Mouse (Mus musculus) liver, embryonic 14.5 days (tissue): ENCODE data around the gene Mink1. TPM values are rescaled to one million over a fixed set of nuclear protein-coding genes. Genes with fewer than 3 reads are reported as not detected.

ENCODE experiments used
- ATAC-seq: fragments of 200-750 bp; cut with Nextera tagmentation; 2 replicates; pipeline ENCODE4 v1.8.0; 2017; ENCODE audit warnings: moderate number of reproducible peaks, mild to moderate bottlenecking, moderate library complexity; ENCODE audit not compliant: insufficient read depth
- DNase-seq, 3 experiments: peaks; one replicate each; pipeline ENCODE4 v3.0.0-alpha.2; 2012 to 2013; ENCODE audit warnings: low read depth in 3 of 3, low spot score in 3 of 3
- H3K27ac ChIP-seq: fragments of 300-500 bp; sonication (generic); 2 replicates; pipeline ENCODE4 v1.5.1; 2014; ENCODE audit warnings: moderate library complexity, mild to moderate bottlenecking, control low read depth, inconsistent platforms
- H3K27me3 ChIP-seq: fragments of 300-500 bp; sonication (generic); 2 replicates; pipeline ENCODE4 v1.6.1; 2014; ENCODE audit warnings: mild to moderate bottlenecking, low read length, moderate library complexity; ENCODE audit not compliant: control insufficient read depth, insufficient read depth
- H3K36me3 ChIP-seq: fragments of 300-500 bp; sonication (generic); replicated peaks from 2 replicates; pipeline ENCODE4 v1.6.1; 2014; ENCODE audit warnings: low read depth; ENCODE audit not compliant: control insufficient read depth, insufficient read depth
- H3K4me1 ChIP-seq, 2 experiments: fragments of 200-500 bp in 1 of 2; fragments of 300-500 bp in 1 of 2; sonication (generic) in 1 of 2; replicated peaks; 2 replicates each; pipeline ENCODE4 v1.6.1; 2012 to 2014; ENCODE audit warnings: antibody characterized with exemption in 1 of 2, inconsistent platforms in 1 of 2, low read length in 1 of 2; ENCODE audit not compliant: control insufficient read depth in 2 of 2, insufficient read depth in 2 of 2
- H3K4me2 ChIP-seq: fragments of 300-500 bp; sonication (generic); 2 replicates; pipeline ENCODE4 v1.6.1; 2014; ENCODE audit warnings: low read depth, mild to moderate bottlenecking, control low read depth, moderate library complexity
- H3K4me3 ChIP-seq, 2 experiments: fragments of 200-500 bp in 1 of 2; fragments of 300-500 bp in 1 of 2; sonication (generic) in 1 of 2; 2 replicates each; pipeline ENCODE4 v1.5.1; 2012 to 2014; ENCODE audit warnings: low read depth in 2 of 2, low read length in 2 of 2, mild to moderate bottlenecking in 2 of 2, control low read depth in 1 of 2, inconsistent platforms in 1 of 2, moderate library complexity in 1 of 2; ENCODE audit not compliant: insufficient read depth in 1 of 2
- H3K9ac ChIP-seq: fragments of 300-500 bp; sonication (generic); replicated peaks from 2 replicates; pipeline ENCODE4 v1.6.1; 2014; ENCODE audit warnings: mild to moderate bottlenecking, control low read depth, moderate library complexity
- H3K9me3 ChIP-seq: fragments of 300-500 bp; sonication (generic); 2 replicates; pipeline ENCODE4 v1.6.1; 2016; ENCODE audit warnings: low read length, mixed read lengths; ENCODE audit not compliant: control insufficient read depth
- CTCF ChIP-seq: IDR thresholded peaks from 2 replicates; pipeline ENCODE4 v1.5.1; 2016; ENCODE audit warnings: antibody characterized with exemption, low read depth, control low read depth
- EP300 ChIP-seq: IDR thresholded peaks from 2 replicates; pipeline ENCODE4 v1.6.1; 2016; ENCODE audit warnings: antibody characterized with exemption, low read depth
- WGBS: fragments of 180-500 bp; shearing (Covaris S2); extraction: QIAGEN DNeasy Blood & Tissue Kit; methylation state at CpG from one replicate; pipeline ENCODE4 v1.1.7; 2014; ENCODE audit not compliant: insufficient replicate concordance; 5-methylcytosine and 5-hydroxymethylcytosine counted together
- polyA plus RNA-seq, 2 experiments: library from polyadenylated mRNA; depleted of rRNA in 1 of 2; stranded (reverse) in 1 of 2; unstranded in 1 of 2; fragments of >200 nt; fragmentation: Nextera tagmentation in 1 of 2; extraction: Ambion mirVana in 1 of 2; gene quantifications; 2 replicates each; pipeline versions ENCODE4 v1.2.1 to v1.2.3; 2012 to 2014

The Mink1 gene
- polyA plus RNA-seq, 2 experiments: 3.7 to 14.1 TPM

- ATAC-seq: no peak
- H3K9ac ChIP-seq: peak overlapping the region; percentile 99
- no peak for TF ChIP-seq EP300
- no peak for TF ChIP-seq CTCF
Observed at GRCm38 (mm10) chr11:70649185-70649734, 86.6 kb downstream of the Mink1 start.

DNA sequence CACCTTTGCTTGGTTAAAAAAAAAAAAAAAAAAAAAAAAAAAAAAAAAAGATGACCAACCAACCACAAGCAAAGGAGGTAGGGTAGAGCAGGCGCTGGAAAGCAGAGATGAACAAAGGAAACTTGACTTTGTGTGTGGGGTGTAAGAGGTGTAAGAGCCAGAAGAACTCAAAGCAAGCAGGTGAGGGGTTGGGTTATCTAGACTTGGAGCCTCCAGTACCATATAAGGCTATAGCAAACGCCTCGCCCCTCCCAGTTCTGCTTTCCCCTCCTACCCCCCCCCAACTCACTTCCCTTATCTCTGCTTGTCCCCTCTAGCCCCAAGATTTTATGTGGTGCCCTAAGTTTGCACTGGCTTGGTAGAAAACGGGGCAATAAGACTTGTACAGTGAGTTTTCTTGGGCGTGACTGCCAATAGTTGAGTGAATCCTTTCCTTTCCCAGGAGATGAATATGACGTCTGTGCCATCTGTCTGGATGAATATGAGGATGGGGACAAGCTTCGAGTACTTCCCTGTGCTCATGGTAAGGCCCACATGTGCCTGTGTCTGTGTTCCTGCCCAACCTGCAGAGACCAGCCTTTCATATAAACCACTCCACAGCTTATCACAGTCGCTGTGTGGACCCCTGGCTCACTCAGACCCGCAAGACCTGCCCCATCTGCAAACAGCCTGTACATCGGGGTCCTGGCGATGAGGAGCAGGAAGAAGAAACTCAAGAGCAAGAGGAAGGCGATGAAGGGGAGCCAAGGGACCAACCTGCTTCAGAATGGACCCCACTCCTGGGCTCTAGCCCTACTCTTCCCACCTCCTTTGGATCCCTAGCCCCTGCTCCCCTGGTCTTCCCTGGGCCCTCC is 87.9 kb downstream of the Mink1 start:
- Histone ChIP-seq H3K9ac (peak overlapping the region; percentile 32; the same call in 1 of the 2 replicates), H3K4me1 (peaks cover 46 to 52% of the 10 kb centered on the region in 2 experiments), H3K4me3 (peak overlapping the region in 1 of 2 experiments; percentile 19; a peak in 3 of 4 replicates)

More at GRCm38 (mm10) chr11:70649185-70649734, 86.6 kb downstream of the Mink1 start:
- H3K27me3 ChIP-seq: no peaks in the 10 kb centered on the region
- H3K4me3 ChIP-seq: peak overlapping the region; percentile 82 to 93; a peak in 3 of 4 replicates
- H3K27ac ChIP-seq: peak overlapping the region; percentile 95
- H3K36me3 ChIP-seq: peaks cover 48% of the 10 kb centered on the region
- 71% methylated on average over 8 of the region's 8 CpGs for WGBS
- peaks cover 43 to 56% of the 10 kb centered on the region in 2 experiments for H3K4me1 ChIP-seq
- peak overlapping the region; percentile 85 for H3K4me2 ChIP-seq
- H3K9me3 ChIP-seq: no peaks in the 10 kb centered on the region
- DNase-seq: no peak

DNA sequence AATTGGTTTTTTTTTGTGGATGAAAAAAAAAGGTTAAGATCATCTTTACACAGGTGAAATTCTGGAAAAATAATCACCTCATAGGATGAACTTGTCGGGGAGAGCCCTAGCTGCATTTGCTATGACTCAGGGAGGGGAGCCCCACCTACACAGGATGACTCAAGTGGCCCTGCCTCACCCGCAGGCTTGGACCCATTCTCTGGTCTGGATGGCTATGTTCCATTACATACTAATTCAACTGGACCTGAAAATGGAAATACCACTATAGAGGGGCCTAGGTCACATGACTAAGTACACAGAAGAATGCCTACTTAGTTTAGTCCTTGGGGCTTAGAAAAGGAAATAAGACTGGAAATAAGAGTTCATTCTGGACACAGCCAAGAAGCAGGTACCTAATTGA is 88.7 kb downstream of the Mink1 start:
- Histone ChIP-seq H3K4me3 (peak overlapping the region in 1 of 2 experiments; percentile 97; a peak in 2 of 4 replicates), H3K4me1 (peaks cover 45 to 47% of the 10 kb centered on the region in 2 experiments), H3K9me3 (no peaks in the 10 kb centered on the region), H3K9ac (peak overlapping the region; percentile 51), H3K36me3 (peaks cover 43% of the 10 kb centered on the region), H3K4me2 (peak overlapping the region; percentile 85), H3K27me3 (no peaks in the 10 kb centered on the region; the same call in 1 of the 2 replicates), H3K27ac (peak overlapping the region; percentile 91)
- TF ChIP-seq CTCF: no peak
- no peak for TF ChIP-seq EP300
- WGBS: 35% methylated on average over 2 of the region's 2 CpGs
- no peak for ATAC-seq
- no peak for DNase-seq

More for the DNA sequence above, 87.9 kb downstream of the Mink1 start:
- no peak for TF ChIP-seq CTCF
- TF ChIP-seq EP300: 0 out of 2 replicates have a peak, but pooled peaks have one; percentile 6
- peak overlapping the region; percentile 91 for H3K27ac ChIP-seq
- peaks cover 43% of the 10 kb centered on the region for H3K36me3 ChIP-seq
- H3K4me2 ChIP-seq: peak overlapping the region; percentile 85
- ATAC-seq (no peak), DNase-seq (no peak)
- no peaks in the 10 kb centered on the region for H3K27me3 ChIP-seq
- WGBS: 40% methylated on average over 12 of the region's 12 CpGs
- no peaks in the 10 kb centered on the region for H3K9me3 ChIP-seq

DNA sequence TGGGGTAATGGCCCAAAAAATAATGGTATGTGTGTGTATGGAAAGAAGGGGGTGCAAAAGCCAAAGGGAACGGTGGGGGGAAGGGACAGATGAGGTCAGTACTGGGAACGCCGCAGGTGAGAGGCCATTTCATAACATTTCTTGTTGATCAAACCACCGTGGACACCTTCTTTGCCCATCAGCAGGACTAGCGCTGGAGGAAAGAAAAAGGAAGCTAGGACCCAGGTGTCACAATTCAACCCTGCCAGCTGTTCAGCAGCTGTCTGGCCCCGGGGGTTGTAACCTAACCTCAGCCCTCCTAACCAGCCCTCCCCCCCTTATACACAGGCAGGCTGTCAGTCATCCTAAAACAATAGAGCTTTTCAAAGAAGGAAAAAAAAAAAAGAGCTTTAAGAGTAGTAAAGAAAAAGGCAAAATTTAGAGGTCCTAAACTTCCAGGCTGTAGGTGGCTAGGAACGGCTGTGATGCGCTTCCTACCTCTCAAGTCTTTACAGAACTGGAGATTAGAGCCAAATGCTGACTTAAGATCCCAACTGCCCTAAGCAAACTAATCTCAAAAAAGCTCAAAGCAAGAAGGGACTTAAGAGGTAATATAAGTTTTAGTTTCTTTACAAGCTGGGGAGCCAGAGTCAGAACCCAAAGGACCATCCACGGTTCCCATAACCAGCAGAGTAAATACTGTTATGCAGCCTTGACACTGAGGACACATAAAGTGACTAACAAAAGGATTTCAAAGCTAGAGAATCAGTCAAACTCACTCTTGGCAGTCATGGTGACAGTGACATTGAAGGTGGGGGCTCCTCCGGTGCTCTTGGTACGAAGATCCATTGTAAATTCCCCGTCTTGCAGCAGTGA is 89.6 kb downstream of the Mink1 start:
- no peak for TF ChIP-seq EP300
- no peaks in the 10 kb centered on the region for H3K9me3 ChIP-seq
- no peaks in the 10 kb centered on the region; the same call in 1 of the 2 replicates for H3K27me3 ChIP-seq
- peak overlapping the region; percentile 91 for H3K27ac ChIP-seq
- H3K9ac ChIP-seq: peak overlapping the region; percentile 99
- H3K36me3 ChIP-seq: peaks cover 43% of the 10 kb centered on the region
- ATAC-seq (no peak), DNase-seq (no peak)
- 34% methylated on average over 12 of the region's 12 CpGs for WGBS
- peaks cover 52% of the 10 kb centered on the region in 2 experiments for H3K4me1 ChIP-seq
- H3K4me3 ChIP-seq: peak overlapping the region; percentile 85 to 97
- H3K4me2 ChIP-seq: peak overlapping the region; percentile 85
